Mouse (Mus musculus) stomach, embryonic 14.5 days (tissue): ENCODE measurements at regions not wholly inside any gene's neighbourhood (a gene's known extent, or its start where the extent isn't known, plus 50 kb on each side); places are given as distances from the start of the nearest gene placed in this dataset.

Source experiments
- ATAC-seq: fragments of 200-750 bp; cut with Nextera tagmentation; 2 replicates; pipeline ENCODE4 v1.8.0; 2017; ENCODE audit warnings: low read depth, moderate TSS enrichment; ENCODE audit not compliant: insufficient number of reproducible peaks, insufficient read depth, low FRiP score
- H3K27ac ChIP-seq: fragments of 300-500 bp; sonication (generic); 2 replicates; pipeline ENCODE4 v1.5.1; 2014; ENCODE audit warnings: mild to moderate bottlenecking, low read length, moderate library complexity, mixed read lengths
- H3K27me3 ChIP-seq: fragments of 300-500 bp; sonication (generic); 2 replicates; pipeline ENCODE4 v1.6.1; 2014; ENCODE audit warnings: low read length, control low read depth, mixed read lengths; ENCODE audit not compliant: control insufficient read depth, insufficient read depth
- H3K36me3 ChIP-seq: fragments of 300-500 bp; sonication (generic); 2 replicates; pipeline ENCODE4 v1.6.1; 2014; ENCODE audit warnings: mild to moderate bottlenecking, control low read depth, low read length, moderate library complexity, mixed read lengths; ENCODE audit not compliant: control insufficient read depth, insufficient read depth
- H3K4me1 ChIP-seq: fragments of 300-500 bp; sonication (generic); 2 replicates; pipeline ENCODE4 v1.6.1; 2014; ENCODE audit warnings: low read length, control low read depth, mixed read lengths; ENCODE audit not compliant: control insufficient read depth, insufficient read depth
- H3K4me2 ChIP-seq: fragments of 300-500 bp; sonication (generic); replicated peaks from 2 replicates; pipeline ENCODE4 v1.6.1; 2014; ENCODE audit warnings: low read depth, low read length, control low read depth
- H3K4me3 ChIP-seq: fragments of 300-500 bp; sonication (generic); 2 replicates; pipeline ENCODE4 v1.5.1; 2014; ENCODE audit warnings: low read depth, low read length, control low read depth
- H3K9ac ChIP-seq: fragments of 300-500 bp; sonication (generic); replicated peaks from 2 replicates; pipeline ENCODE4 v1.6.1; 2014; ENCODE audit warnings: low read depth, mild to moderate bottlenecking, control low read depth, low read length, moderate library complexity, mixed read lengths
- H3K9me3 ChIP-seq: fragments of 300-500 bp; sonication (generic); 2 replicates; pipeline ENCODE4 v1.6.1; 2016; ENCODE audit warnings: low read depth, low read length, control low read depth; ENCODE audit not compliant: control insufficient read depth
- WGBS: fragments of 180-500 bp; shearing (Covaris S2); extraction: QIAGEN DNeasy Blood & Tissue Kit; methylation state at CpG from one replicate; pipeline ENCODE4 v1.1.7; 2014; 5-methylcytosine and 5-hydroxymethylcytosine counted together

DNA sequence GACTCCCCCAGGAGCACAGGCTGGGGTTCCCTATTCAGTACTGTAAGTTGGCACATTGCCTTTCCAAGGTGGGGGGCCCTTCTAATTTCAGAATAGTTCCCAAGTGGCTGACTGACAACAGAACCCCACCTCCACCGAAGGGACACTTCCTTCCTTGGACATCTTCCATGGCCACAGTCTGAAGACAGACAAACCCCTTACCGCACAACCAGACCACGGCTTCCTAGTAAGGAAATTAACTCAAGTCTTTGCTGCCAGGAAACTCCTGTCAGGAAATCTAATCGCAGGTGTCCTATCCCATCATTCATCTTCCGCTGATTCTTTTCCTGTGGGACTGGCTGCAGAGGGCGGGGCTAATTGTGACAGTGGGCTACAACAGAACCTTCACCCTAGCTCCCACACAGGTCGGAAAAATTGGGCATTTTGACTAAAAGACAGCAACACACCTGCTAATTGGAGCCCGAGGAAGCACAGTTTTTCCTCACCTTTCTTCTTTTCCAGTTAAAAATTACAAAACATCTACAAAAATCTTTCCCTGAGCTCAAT lies 309.8 kb downstream of the Ankrd50 start:
- WGBS: 53% methylated on average over 8 of the region's 8 CpGs
- H3K9me3 ChIP-seq: no peaks in the 10 kb centered on the region
- no peak overlapping the region; the same call in 1 of the 2 replicates for H3K27ac ChIP-seq
- H3K4me1 ChIP-seq: no peaks in the 10 kb centered on the region
- H3K4me3 ChIP-seq: no peak overlapping the region
- ATAC-seq: no peak
- no peaks in the 10 kb centered on the region for H3K27me3 ChIP-seq
- H3K4me2 ChIP-seq: no peak overlapping the region
- no peak overlapping the region for H3K9ac ChIP-seq
- no peaks in the 10 kb centered on the region for H3K36me3 ChIP-seq

DNA sequence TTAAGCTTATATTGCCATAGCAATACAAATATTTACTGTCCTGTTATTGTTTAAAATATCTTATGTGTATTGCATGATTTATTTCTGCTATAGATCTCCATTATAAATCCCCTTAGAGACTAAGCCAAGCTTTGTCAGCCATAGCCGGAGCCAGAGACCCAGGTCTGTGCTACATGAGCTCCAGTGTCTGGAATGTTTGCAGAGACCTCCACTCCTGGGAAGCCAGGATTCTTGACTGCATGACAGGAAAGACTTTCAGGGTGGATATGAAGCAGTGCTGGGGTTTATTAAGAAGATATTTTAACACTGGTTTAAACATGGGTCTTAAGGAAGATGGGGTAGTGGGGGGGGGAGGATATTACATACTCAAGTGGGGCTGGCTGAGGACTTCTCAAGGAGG lies 332.2 kb downstream of the Ankrd50 start:
- H3K36me3 ChIP-seq: no peaks in the 10 kb centered on the region
- peak; percentile 83; the same call in 1 of the 2 replicates for ATAC-seq
- WGBS: 17% methylated on average over 1 of the region's 1 CpGs
- no peaks in the 10 kb centered on the region for H3K27me3 ChIP-seq
- H3K4me2 ChIP-seq: no peak overlapping the region
- no peak overlapping the region for H3K9ac ChIP-seq
- H3K4me1 ChIP-seq: 0 out of 2 replicates have a peak, but pooled peaks cover 4% of the 10 kb centered on the region
- H3K4me3 ChIP-seq: no peak overlapping the region
- no peak overlapping the region; the same call in 1 of the 2 replicates for H3K27ac ChIP-seq
- H3K9me3 ChIP-seq: no peaks in the 10 kb centered on the region

DNA sequence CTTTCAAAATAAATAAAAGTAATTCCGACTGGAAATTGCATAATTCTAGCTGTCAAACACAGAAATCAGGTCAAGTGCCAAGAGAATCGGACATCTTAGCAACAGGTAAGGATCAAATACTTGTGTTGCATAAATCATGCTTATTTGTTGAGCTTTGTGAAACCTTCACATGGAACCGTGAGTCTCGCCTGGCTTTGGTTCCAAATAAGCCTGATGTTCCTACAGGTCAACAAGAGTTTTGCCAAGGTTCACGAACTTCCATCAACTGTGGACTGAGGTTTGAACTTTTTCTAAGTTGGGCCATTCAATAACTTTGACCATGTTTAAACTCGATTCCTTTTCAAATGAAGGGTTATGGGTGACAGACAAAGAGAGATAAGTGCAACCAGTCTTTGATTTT lies 332.8 kb downstream of the Ankrd50 start:
- WGBS: 56% methylated on average over 6 of the region's 6 CpGs
- peak overlapping the region; percentile 36; the same call in 1 of the 2 replicates for H3K27ac ChIP-seq
- ATAC-seq: no peak
- no peak overlapping the region for H3K9ac ChIP-seq
- no peaks in the 10 kb centered on the region for H3K36me3 ChIP-seq
- H3K4me2 ChIP-seq: no peak overlapping the region
- H3K27me3 ChIP-seq: no peaks in the 10 kb centered on the region
- H3K4me3 ChIP-seq: no peak overlapping the region
- no peaks in the 10 kb centered on the region for H3K9me3 ChIP-seq
- H3K4me1 ChIP-seq: 0 out of 2 replicates have a peak, but pooled peaks cover 4% of the 10 kb centered on the region

DNA sequence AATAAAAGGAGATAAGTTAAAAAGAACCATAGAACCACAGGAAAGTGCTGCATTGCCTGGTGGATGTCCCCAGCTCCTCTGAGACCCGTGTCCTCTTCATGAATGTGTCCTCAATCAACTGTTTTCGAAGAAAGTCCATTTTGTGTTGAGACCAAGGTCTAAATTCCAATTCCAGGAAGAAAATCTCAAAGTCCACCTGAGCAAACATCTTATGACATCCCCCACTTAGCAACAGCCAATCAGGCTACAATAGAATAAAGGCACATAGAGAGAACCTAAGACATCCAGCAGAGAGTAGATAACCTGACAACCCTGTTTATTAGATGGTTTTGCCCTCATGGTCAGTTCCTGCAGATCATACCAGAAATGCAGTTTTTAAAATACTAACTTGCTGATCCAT lies 338.0 kb downstream of the Ankrd50 start:
- no peak overlapping the region for H3K4me2 ChIP-seq
- H3K9me3 ChIP-seq: no peaks in the 10 kb centered on the region
- 91% methylated on average over 2 of the region's 2 CpGs for WGBS
- peaks cover 6% of the 10 kb centered on the region; the same call in 1 of the 2 replicates for H3K4me1 ChIP-seq
- H3K36me3 ChIP-seq: no peaks in the 10 kb centered on the region
- no peak overlapping the region for H3K27ac ChIP-seq
- no peaks in the 10 kb centered on the region for H3K27me3 ChIP-seq
- no peak overlapping the region for H3K4me3 ChIP-seq
- no peak overlapping the region for H3K9ac ChIP-seq
- no peak for ATAC-seq

DNA sequence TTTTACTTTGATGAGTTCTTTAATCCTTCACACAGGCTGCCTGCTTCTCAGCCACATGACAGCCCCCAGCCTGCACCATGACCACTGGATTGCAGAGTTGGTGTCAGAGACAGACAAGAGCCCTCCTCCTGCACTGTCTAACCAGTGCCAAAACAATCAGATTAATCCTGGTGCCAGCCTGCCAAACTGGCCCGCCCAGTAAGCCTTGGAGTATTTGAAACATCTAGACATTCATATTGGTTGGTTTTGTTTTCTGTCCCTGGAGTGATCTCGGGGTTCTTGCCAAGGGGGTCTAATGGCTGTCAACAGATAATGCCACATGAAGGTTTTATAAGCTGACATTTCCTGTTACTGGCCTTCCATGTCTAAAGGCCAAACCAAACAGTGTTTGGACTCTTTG lies 339.2 kb downstream of the Ankrd50 start:
- Histone ChIP-seq H3K9me3 (no peaks in the 10 kb centered on the region), H3K9ac (no peak overlapping the region), H3K4me2 (no peak overlapping the region), H3K4me1 (peaks cover 6% of the 10 kb centered on the region; the same call in 1 of the 2 replicates), H3K27me3 (no peaks in the 10 kb centered on the region), H3K27ac (no peak overlapping the region), H3K4me3 (no peak overlapping the region), H3K36me3 (no peaks in the 10 kb centered on the region)
- WGBS: 68% methylated on average over 2 of the region's 2 CpGs
- ATAC-seq: no peak

DNA sequence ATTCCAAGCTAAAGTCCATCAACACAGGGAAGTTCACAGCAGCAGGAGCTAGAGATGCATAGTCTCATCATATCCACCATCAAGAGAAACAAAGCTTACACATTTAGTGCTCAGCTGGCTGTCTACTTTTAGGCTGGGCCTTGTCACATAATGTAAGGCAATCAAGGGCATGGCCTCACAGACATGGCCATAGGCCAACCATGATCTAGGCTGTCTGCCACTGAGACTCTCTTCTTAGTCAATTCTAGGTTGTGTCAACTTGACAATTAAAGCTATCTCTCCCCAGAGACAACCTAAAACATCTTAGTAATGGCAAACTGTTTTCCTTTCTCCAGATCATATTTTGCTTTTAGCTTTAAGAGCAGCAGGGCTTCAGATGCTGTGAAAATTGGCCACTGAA lies 340.0 kb downstream of the Ankrd50 start:
- Histone ChIP-seq H3K4me2 (no peak overlapping the region), H3K4me1 (peaks cover 6% of the 10 kb centered on the region; the same call in 1 of the 2 replicates), H3K9me3 (no peaks in the 10 kb centered on the region), H3K9ac (no peak overlapping the region), H3K27ac (no peak overlapping the region), H3K36me3 (no peaks in the 10 kb centered on the region), H3K27me3 (no peaks in the 10 kb centered on the region), H3K4me3 (no peak overlapping the region)
- ATAC-seq: no peak

DNA sequence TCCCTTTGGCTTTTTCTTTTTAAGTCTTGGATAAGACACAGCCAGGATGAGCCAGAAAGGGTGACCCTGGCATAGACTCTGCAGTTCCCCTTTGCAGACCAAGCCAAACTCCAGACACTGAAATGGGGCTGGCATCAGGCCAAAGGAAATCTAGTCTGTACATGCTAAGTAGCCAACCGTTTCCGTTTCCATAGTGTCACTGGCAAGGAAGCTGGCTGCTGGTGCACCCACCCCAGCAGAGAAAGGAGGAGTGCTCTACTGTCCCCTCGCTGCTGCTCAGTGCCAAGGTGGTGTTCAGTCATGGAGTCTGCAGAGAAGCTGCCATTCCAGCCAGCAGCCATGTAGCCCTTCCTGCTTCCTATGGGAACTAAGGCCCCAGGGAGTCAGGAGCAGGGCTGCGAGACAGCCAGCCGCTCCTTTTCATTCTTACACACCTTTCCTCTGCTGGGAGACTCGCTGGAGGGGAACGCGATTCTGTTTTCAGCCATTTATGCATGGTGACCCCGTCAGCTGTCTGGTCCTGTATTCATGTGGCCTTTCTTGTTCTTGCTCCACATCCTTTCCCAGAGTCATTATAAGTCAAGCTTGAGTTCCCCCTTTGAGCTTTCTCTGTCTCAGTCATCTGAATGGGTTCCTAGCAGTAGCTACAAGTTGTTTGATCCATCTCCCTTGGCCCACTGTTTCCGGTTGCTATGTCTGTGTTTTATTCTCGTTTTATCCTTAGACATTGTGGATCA lies 341.3 kb downstream of the Ankrd50 start:
- H3K4me2 ChIP-seq: no peak overlapping the region
- H3K4me1 ChIP-seq: peaks cover 6% of the 10 kb centered on the region; the same call in 1 of the 2 replicates
- H3K9ac ChIP-seq: no peak overlapping the region
- no peaks in the 10 kb centered on the region for H3K36me3 ChIP-seq
- no peaks in the 10 kb centered on the region for H3K27me3 ChIP-seq
- 61% methylated on average over 11 of the region's 11 CpGs for WGBS
- H3K27ac ChIP-seq: no peak overlapping the region
- H3K9me3 ChIP-seq: no peaks in the 10 kb centered on the region
- ATAC-seq: 0 out of 2 replicates have a peak, but pooled peaks have one; percentile 53
- no peak overlapping the region for H3K4me3 ChIP-seq

DNA sequence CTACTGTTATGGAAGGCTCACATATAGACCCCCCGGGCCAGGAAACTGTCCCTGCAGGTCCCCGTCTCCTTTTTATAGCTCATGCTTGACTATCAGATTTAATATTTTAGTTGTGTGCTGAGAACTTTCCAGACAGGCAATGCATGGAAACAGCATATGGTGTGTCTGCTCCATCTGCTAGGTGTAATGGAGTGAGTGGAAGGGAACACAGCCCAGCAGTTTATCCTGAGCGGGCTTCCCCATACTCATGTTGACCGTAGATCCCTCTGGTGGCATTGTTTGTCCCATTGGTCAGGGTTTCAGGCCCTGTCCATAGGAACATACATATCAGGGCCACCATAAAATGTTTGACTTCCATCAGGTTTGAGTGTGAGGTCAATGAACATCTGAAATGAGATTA lies 345.3 kb downstream of the Ankrd50 start:
- H3K27ac ChIP-seq: no peak overlapping the region
- H3K4me1 ChIP-seq: peaks cover 6% of the 10 kb centered on the region; the same call in 1 of the 2 replicates
- H3K4me3 ChIP-seq: no peak overlapping the region
- H3K36me3 ChIP-seq: no peaks in the 10 kb centered on the region
- no peak for ATAC-seq
- no peaks in the 10 kb centered on the region for H3K9me3 ChIP-seq
- no peak overlapping the region for H3K4me2 ChIP-seq
- H3K9ac ChIP-seq: no peak overlapping the region
- WGBS: 96% methylated on average over 4 of the region's 4 CpGs
- H3K27me3 ChIP-seq: no peaks in the 10 kb centered on the region
